Mouse (Mus musculus) lung, postnatal 0 days (tissue): ENCODE data around the gene Prkar1a. TPM values are rescaled to one million over a fixed set of nuclear protein-coding genes. Genes with fewer than 3 reads are reported as not detected.
A peak's percentile ranks its signal among the peaks of the same experiment; 100 is the strongest.

Source experiments
- ATAC-seq: fragments of 200-750 bp; cut with Nextera tagmentation; 2 replicates; pipeline ENCODE4 v1.8.0; 2017; ENCODE audit warnings: moderate library complexity
- DNase-seq: peaks from one replicate; pipeline ENCODE4 v3.0.0-alpha.2; 2016; ENCODE audit warnings: low spot score
- H3K27ac ChIP-seq: fragments of 300-500 bp; sonication (generic); 2 replicates; pipeline ENCODE4 v1.5.1; 2014; ENCODE audit warnings: antibody characterized with exemption, mild to moderate bottlenecking, low read length, mixed read lengths
- H3K27me3 ChIP-seq: fragments of 300-500 bp; sonication (generic); replicated peaks from 2 replicates; pipeline ENCODE4 v1.6.1; 2014; ENCODE audit warnings: low read length, mixed read lengths; ENCODE audit not compliant: insufficient read depth
- H3K36me3 ChIP-seq: fragments of 300-500 bp; sonication (generic); 2 replicates; pipeline ENCODE4 v1.6.1; 2014; ENCODE audit warnings: low read length, mixed read lengths; ENCODE audit not compliant: insufficient read depth
- H3K4me1 ChIP-seq: fragments of 300-500 bp; sonication (generic); 2 replicates; pipeline ENCODE4 v1.6.1; 2014; ENCODE audit warnings: antibody characterized with exemption, low read depth, low read length, mixed read lengths; ENCODE audit not compliant: insufficient read depth
- H3K4me2 ChIP-seq: fragments of 300-500 bp; sonication (generic); replicated peaks from 2 replicates; pipeline ENCODE4 v1.6.1; 2014; ENCODE audit warnings: low read depth, mild to moderate bottlenecking, low read length, moderate library complexity, mixed read lengths
- H3K4me3 ChIP-seq: fragments of 300-500 bp; sonication (generic); 2 replicates; pipeline ENCODE4 v1.5.1; 2014; ENCODE audit warnings: low read depth, low read length
- H3K9ac ChIP-seq: fragments of 300-500 bp; sonication (generic); replicated peaks from 2 replicates; pipeline ENCODE4 v1.6.1; 2014; ENCODE audit warnings: low read depth, mild to moderate bottlenecking
- H3K9me3 ChIP-seq: fragments of 300-500 bp; sonication (generic); 2 replicates; pipeline ENCODE4 v1.6.1; 2016; ENCODE audit warnings: low read length, mixed read lengths
- CTCF ChIP-seq: IDR thresholded peaks from 2 replicates; pipeline ENCODE4 v1.5.1; 2016; ENCODE audit warnings: antibody characterized with exemption, mild to moderate bottlenecking
- EP300 ChIP-seq: IDR thresholded peaks from 2 replicates; pipeline ENCODE4 v1.6.1; 2016; ENCODE audit warnings: antibody characterized with exemption, mild to moderate bottlenecking, control low read depth
- WGBS: fragments of 180-500 bp; shearing (Covaris S2); extraction: QIAGEN DNeasy Blood & Tissue Kit; methylation state at CpG from one replicate; pipeline ENCODE4 v1.1.7; 2014; 5-methylcytosine and 5-hydroxymethylcytosine counted together
- polyA plus RNA-seq: library from polyadenylated mRNA; unstranded; fragments of >200 nt; fragmentation: Nextera tagmentation; extraction: Ambion mirVana; gene quantifications from 2 replicates; pipeline ENCODE4 v1.2.1, GENCODE M21; 2015

The Prkar1a gene
- polyA plus RNA-seq, 1 experiment from 2014 or later, result 305 TPM

DNA sequence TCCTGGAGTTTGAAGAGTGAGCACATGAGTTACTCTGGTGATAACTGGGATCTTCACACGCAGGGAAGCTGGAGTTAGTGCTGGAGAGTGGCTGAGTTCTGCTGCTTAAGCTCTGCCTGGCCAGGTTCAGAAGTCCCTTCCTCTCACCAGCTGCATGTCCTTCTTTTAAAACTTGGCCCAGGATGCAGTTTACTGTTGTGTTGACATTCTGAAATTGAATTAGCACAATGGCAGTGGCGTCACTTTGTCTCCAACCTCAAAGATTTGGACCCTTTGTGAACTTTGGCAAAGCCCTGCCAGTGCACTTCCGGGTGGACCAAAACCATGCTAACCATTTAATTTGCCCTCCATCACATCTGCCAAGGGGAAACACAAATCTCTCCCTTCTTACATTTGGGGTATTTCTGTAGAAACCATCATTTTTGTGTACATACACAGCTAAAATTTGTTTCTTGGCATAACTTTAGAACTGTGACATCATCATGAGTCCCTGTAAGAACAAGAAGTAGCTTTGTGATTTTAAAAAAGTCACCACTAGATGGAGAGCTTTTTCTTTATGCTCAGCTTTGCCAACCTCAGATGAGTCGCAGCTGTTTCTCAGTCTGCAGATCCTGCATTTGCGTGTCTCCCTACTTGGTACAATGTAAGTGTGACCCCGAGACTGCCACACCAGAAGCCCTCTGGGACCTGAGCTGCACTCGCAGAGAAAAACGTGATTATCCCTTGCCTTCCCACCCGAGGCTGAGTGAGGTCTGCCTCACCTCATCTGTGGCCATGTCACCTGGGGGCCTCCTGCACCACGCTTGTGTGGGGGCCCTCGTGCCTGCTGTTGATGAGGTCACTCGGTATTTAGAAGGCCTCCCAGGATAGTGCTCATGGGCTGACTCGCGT, 21.1 kb downstream of the Prkar1a start:
- no peaks in the 10 kb centered on the region for H3K9me3 ChIP-seq
- no peaks in the 10 kb centered on the region for H3K4me1 ChIP-seq
- H3K4me3 ChIP-seq, result no peak overlapping the region
- WGBS, result 49% methylated on average over 14 of the region's 14 CpGs
- DNase-seq (peak; percentile 93), ATAC-seq (peak; percentile 66)
- no peaks in the 10 kb centered on the region for H3K27me3 ChIP-seq
- H3K36me3 ChIP-seq, result peaks cover 30% of the 10 kb centered on the region
- peak overlapping the region; percentile 69 for H3K27ac ChIP-seq
- no peak overlapping the region for H3K9ac ChIP-seq
- TF ChIP-seq CTCF (peak; percentile 73), EP300 (peak; percentile 70)
- no peak overlapping the region for H3K4me2 ChIP-seq

DNA sequence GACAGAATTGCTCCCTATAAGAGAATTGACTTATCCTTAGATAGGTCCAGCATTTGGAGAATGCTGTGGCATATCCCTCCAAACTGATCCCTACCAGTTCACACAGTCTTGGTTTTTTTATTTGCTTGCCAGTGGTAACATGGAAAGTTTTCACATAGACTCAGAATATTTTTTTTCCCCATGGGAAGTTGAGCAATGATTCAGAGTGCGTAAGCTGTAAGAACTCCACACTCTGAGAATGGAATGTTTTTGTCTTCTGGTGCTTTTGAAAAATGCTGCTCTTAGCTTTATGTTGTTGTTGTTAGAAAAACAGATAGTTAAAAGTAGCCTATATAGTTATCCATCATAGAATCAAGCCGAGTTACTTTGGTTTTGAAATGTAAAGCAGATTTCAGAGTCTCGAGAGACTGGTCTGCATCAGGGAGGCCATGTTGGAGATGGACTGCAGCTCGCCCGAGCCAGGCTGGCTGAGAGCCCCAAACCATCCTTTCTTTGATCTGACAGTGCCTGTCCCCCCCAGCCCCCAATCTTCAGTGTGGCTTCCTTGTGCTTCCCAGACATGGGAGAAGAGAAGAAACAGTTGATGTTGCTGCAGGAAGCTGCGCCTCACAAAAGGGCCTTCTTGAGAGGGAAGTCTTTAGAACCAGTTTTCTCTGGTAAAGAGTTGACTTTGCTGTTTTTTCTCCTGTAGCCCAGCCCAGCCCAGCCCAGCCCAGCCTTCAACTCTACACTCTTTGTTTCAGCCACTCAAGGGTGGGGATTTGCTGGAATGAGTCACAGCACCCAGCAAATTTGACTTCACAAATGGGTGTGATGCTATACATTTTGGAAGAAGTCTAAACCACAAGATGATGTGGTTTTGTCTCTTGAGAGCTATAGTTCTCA, 22.2 kb downstream of the Prkar1a start:
- WGBS, result 58% methylated on average over 6 of the region's 6 CpGs
- no peak overlapping the region for H3K4me3 ChIP-seq
- peak overlapping the region; percentile 78 for H3K27ac ChIP-seq
- H3K36me3 ChIP-seq, result peaks cover 24% of the 10 kb centered on the region
- TF ChIP-seq CTCF (no peak), EP300 (peak; percentile 49; the same call in 1 of the 2 replicates)
- H3K9ac ChIP-seq, result no peak overlapping the region
- no peak overlapping the region for H3K4me2 ChIP-seq
- H3K4me1 ChIP-seq, result no peaks in the 10 kb centered on the region
- peak; percentile 46 for ATAC-seq
- no peaks in the 10 kb centered on the region for H3K9me3 ChIP-seq
- H3K27me3 ChIP-seq, result no peaks in the 10 kb centered on the region
- peak; percentile 84 for DNase-seq

DNA sequence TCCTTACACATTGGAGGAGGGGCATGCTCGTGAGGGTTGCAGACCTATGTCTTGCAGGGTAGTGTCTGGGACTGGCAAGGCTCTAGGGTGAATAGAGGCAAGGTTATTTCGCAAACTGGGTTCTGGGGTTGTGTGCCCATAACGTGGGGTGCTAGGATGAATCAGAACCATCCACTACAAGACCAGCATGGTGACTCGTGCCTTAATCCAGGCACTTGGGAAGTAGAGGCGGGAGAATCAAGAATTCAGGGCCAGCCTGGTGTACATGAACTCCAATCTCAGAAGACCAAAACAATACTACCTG, 22.8 kb downstream of the Prkar1a start:
- Histone ChIP-seq H3K4me1 (no peaks in the 10 kb centered on the region), H3K9me3 (no peaks in the 10 kb centered on the region)
- DNase-seq, result no peak

DNA sequence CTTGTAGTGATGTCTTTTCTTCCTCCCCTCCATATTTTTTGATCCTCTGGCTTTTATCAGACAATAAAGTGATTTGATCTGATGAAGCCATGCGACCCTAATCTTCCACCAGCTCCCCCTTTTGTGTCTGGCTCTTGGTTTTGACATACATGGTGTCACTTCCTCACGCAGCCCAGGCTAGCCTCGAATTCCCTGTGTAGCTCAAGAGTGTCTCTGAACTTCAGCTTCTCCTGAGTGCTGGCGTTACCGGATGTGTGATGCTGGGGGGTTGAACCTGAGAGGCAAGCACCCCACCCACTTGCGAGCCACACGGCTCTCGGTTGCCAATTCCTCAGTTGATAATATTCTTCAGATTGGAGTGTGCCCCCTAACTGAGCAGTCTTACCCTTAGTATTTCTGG, 23.2 kb downstream of the Prkar1a start:
- DNase-seq, result no peak
- no peak for TF ChIP-seq EP300
- no peak for TF ChIP-seq CTCF
- H3K27me3 ChIP-seq, result no peaks in the 10 kb centered on the region
- 78% methylated on average over 8 of the region's 8 CpGs for WGBS
- no peak overlapping the region for H3K27ac ChIP-seq
- ATAC-seq, result no peak
- H3K4me3 ChIP-seq, result no peak overlapping the region
- peaks cover 14% of the 10 kb centered on the region for H3K36me3 ChIP-seq
- H3K9me3 ChIP-seq, result no peaks in the 10 kb centered on the region
- H3K4me2 ChIP-seq, result no peak overlapping the region
- no peaks in the 10 kb centered on the region for H3K4me1 ChIP-seq
- H3K9ac ChIP-seq, result no peak overlapping the region

More for the DNA sequence above, 22.8 kb downstream of the Prkar1a start:
- no peak for TF ChIP-seq CTCF
- TF ChIP-seq EP300, result no peak
- WGBS, result 81% methylated on average over 5 of the region's 5 CpGs
- no peak; the same call in 1 of the 2 replicates for ATAC-seq
- no peak overlapping the region for H3K9ac ChIP-seq
- H3K27me3 ChIP-seq, result no peaks in the 10 kb centered on the region
- H3K4me3 ChIP-seq, result no peak overlapping the region
- no peak overlapping the region for H3K4me2 ChIP-seq
- H3K36me3 ChIP-seq, result peaks cover 18% of the 10 kb centered on the region
- H3K27ac ChIP-seq, result peak overlapping the region; percentile 78

DNA sequence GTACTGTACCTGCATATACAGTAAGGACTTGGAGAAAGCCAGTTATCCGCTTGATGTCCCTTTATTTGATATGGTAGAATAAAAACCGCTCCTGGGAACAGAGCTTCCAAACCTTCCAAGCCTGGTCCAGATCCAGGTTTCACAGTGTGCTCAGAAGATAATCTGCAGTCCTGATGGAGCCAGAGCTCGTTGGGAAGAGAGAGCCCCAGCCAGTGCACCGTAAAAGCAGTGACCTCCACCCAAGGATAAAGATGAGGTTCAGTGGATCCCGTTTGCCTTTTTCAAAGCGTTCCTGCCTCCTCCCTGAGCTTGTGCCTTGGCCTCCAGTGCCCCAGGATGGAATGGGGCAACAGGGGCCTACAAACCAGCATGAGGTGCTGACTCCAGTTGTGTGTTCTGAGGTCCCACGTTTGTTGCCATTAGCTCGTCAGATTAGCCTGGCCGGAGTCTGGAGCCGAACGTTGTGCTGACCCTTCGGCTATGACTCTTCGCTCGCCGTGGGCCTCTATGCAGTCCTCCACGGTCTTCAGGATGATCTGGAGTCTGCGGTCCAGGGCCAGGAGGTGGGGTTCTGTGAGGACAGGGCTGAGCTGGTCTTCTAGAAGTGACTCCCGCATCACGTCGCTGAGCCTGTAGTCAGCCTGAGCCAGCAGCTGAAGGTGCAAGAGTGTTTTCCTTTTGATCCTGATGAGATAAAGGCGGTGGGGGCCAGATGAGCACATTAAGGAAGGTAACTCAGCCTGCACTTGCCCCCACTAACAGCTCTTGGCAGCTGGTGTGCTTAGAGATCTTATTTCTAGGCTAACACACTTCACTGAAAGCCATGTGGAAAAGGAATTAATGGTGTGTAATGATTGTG, 23.9 kb downstream of the Prkar1a start:
- WGBS, result 53% methylated on average over 21 of the region's 21 CpGs
- DNase-seq, result no peak
- no peaks in the 10 kb centered on the region for H3K9me3 ChIP-seq
- no peak overlapping the region for H3K9ac ChIP-seq
- no peak overlapping the region for H3K27ac ChIP-seq
- no peak for TF ChIP-seq CTCF
- no peak for TF ChIP-seq EP300
- H3K36me3 ChIP-seq, result peaks cover 7% of the 10 kb centered on the region
- H3K4me3 ChIP-seq, result no peak overlapping the region
- ATAC-seq, result no peak
- no peaks in the 10 kb centered on the region for H3K4me1 ChIP-seq
- H3K4me2 ChIP-seq, result no peak overlapping the region
- H3K27me3 ChIP-seq, result no peaks in the 10 kb centered on the region
